Mouse (Mus musculus) G1E (cell line): ENCODE data around the gene Cbfa2t3.

ENCODE experiments used
- CTCF ChIP-seq: IDR thresholded peaks from 2 replicates; pipeline ENCODE4 v1.5.1; 2012; ENCODE audit warnings: low read depth, low read length, inconsistent platforms, mixed read lengths
- GATA1 ChIP-seq: IDR thresholded peaks from 2 replicates; pipeline ENCODE4 v1.6.1; 2012; ENCODE audit warnings: borderline replicate concordance, low read length, inconsistent platforms, mixed read lengths

DNA sequence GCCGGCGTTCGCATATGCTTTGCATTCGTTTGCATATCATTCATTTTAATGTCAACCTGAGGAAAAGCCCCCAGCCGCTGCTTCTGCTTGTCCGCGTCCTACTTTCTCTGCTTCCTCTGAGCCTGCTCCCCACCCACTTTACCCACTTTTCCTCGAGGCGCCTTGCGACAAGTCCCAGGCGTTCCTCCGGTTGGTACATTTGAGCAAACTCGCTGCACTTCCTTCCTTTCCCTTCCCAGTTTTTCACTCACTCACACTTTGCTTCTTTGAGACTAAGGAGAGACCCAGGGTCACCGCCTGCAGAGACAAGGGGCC is 20.1 kb downstream of the Cbfa2t3 start:
- TF ChIP-seq CTCF (no peak), GATA1 (no peak)
